Mouse (Mus musculus): ENCODE measurements at regions not wholly inside any gene's neighbourhood (a gene's known extent, or its start where the extent isn't known, plus 50 kb on each side); places are given as distances from the start of the nearest gene placed in this dataset.

DNA sequence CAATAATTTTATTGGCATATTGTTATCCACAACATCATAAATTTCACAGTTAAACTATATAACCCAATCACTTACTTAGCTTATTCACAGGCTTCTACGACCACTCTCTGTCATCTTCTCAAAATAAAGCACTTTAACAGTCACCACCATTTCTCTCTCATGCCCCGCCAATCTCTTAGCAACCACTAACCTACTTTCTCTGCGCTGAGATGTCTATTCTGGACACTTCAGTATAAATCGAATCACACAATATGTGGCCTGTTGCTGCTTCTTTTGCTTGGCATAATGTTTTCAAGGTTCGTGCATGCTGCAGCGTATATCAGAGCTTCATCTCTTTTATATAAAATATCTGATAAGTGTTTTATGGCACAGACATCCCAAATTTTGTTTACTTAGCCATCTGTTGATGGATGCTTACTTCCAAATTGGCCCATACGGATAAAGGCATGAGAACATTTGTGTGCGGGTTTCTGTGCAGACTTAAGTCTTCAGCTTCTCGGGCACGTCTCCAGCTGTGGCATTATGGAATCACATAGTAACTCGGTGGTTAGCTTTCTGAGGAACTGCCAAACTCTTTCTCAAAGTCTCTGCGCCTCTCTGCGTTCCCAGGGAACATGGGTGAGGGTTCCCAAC lies 137.7 kb downstream of the Irs2 start:
- no peaks in the 10 kb centered on the region for H3K9me3 ChIP-seq (ENCODE audit: control insufficient read depth, low read depth, low read length)
- 84% methylated on average over 13 of the region's 13 CpGs for WGBS
- H3K9ac ChIP-seq (replicated peaks; ENCODE audit: low read depth, low read length), result no peak overlapping the region
- no peak overlapping the region for H3K4me2 ChIP-seq (replicated peaks; ENCODE audit: low read depth, low read length)
- no peak for ATAC-seq (ENCODE audit: insufficient number of reproducible peaks, insufficient read depth, low FRiP score, low read depth)
- no peak overlapping the region for H3K4me3 ChIP-seq (ENCODE audit: low read depth, low read length)
- H3K27ac ChIP-seq (ENCODE audit: low read length), result no peak overlapping the region
- peaks cover 9% of the 10 kb centered on the region; the same call in 1 of the 2 replicates for H3K4me1 ChIP-seq (ENCODE audit: control insufficient read depth, insufficient read depth, low read length)
- no peaks in the 10 kb centered on the region for H3K36me3 ChIP-seq (ENCODE audit: control insufficient read depth, insufficient read depth, low read length)
- H3K27me3 ChIP-seq (ENCODE audit: control insufficient read depth, insufficient read depth, low read length), result 0 out of 2 replicates have a peak, but pooled peaks cover 3% of the 10 kb centered on the region

DNA sequence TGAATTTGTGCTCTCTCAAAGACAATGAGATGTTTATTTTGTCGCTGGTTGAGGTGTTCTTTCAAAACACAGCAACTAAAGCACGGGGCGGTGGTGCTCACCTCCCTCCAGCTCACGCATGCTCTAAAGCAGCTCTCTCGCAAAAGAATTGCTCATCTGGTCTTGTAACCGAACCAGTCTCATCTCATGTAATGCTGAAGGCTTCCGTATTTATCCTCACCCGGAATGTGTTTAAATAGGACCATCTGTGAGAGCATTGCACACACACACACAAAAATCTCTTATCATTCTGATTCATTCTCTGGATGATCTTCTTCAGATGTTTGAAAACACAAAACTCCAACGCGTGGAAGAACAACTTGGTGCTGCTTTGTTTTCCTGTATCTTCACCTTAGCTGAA lies 138.4 kb downstream of the Irs2 start:
- Histone ChIP-seq H3K9ac (replicated peaks; ENCODE audit: low read depth, low read length) (no peak overlapping the region), H3K27ac (ENCODE audit: low read length) (no peak overlapping the region), H3K4me2 (replicated peaks; ENCODE audit: low read depth, low read length) (no peak overlapping the region), H3K4me3 (ENCODE audit: low read depth, low read length) (no peak overlapping the region), H3K27me3 (ENCODE audit: control insufficient read depth, insufficient read depth, low read length) (0 out of 2 replicates have a peak, but pooled peaks cover 3% of the 10 kb centered on the region), H3K36me3 (ENCODE audit: control insufficient read depth, insufficient read depth, low read length) (no peaks in the 10 kb centered on the region), H3K9me3 (ENCODE audit: control insufficient read depth, low read depth, low read length) (no peaks in the 10 kb centered on the region), H3K4me1 (ENCODE audit: control insufficient read depth, insufficient read depth, low read length) (peaks cover 12% of the 10 kb centered on the region; the same call in 1 of the 2 replicates)
- WGBS, result 65% methylated on average over 10 of the region's 10 CpGs
- ATAC-seq (ENCODE audit: insufficient number of reproducible peaks, insufficient read depth, low FRiP score, low read depth), result no peak

DNA sequence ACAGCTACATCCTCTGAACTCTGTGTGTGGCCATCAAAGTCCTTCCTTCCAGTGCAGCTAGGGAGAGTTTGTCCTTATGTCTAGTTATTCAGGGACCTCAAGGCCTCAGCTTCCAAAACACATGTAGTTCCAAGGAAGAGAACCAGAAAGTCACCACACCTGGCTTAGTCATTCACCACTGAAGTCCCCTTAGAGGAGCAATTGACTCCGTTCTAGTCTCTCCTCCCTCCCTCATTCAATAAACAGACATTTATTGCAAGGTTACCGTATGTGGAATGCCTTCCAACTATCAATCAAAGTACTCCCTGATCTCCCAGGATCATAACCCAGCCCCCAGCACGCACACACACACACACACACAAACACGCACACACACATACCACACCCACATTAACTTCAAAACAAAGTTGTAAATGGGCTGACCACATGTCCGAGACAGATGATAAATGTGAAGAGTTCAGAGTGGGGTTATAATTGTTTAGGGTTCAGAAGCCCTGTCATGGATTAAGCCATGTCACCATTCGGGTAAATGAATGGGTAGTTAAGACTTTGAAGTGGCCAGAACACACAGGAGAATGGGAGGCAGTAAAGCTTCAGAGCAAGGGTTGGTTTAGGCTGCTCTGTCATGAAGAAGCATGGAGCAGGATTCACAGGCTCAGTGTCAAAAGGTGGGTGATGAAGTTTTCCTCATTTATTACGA lies 141.4 kb downstream of the Irs2 start:
- Histone ChIP-seq H3K9me3 (ENCODE audit: control insufficient read depth, low read depth, low read length) (no peaks in the 10 kb centered on the region), H3K27ac (ENCODE audit: low read length) (no peak overlapping the region), H3K9ac (replicated peaks; ENCODE audit: low read depth, low read length) (no peak overlapping the region), H3K27me3 (ENCODE audit: control insufficient read depth, insufficient read depth, low read length) (no peaks in the 10 kb centered on the region), H3K4me2 (replicated peaks; ENCODE audit: low read depth, low read length) (no peak overlapping the region), H3K36me3 (ENCODE audit: control insufficient read depth, insufficient read depth, low read length) (no peaks in the 10 kb centered on the region), H3K4me3 (ENCODE audit: low read depth, low read length) (no peak overlapping the region), H3K4me1 (ENCODE audit: control insufficient read depth, insufficient read depth, low read length) (peaks cover 12% of the 10 kb centered on the region; the same call in 1 of the 2 replicates)
- WGBS, result 18% methylated on average over 7 of the region's 7 CpGs
- no peak for ATAC-seq (ENCODE audit: insufficient number of reproducible peaks, insufficient read depth, low FRiP score, low read depth)

DNA sequence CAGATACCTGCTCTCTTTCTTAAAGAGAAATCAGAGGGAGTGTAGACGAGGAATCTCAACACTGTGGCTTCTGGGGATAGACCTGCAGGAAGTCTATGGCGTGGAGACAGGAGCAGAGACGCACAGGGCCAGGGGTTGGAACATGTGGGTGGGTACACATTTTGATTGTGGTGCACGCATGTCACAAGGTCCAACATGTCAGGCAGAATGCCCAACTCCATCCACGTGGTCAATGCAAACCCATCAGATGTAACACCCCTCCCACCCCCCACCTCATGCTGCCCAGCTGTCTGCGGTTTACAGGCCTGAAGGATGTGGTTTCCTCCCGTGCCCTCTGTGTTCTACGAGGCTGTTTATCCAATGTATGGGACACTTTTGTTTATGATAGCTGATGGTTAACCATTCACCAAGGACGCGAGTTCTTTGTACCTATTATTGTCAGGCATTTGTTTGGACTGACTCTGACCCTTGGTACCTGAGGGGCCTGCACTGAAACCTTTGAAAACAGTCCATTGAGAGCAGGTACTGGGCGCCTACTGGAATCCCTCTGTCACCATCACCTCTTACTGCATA lies 142.2 kb downstream of the Irs2 start:
- 43% methylated on average over 11 of the region's 11 CpGs for WGBS
- Histone ChIP-seq H3K4me1 (ENCODE audit: control insufficient read depth, insufficient read depth, low read length) (peaks cover 12% of the 10 kb centered on the region; the same call in 1 of the 2 replicates), H3K36me3 (ENCODE audit: control insufficient read depth, insufficient read depth, low read length) (no peaks in the 10 kb centered on the region), H3K9ac (replicated peaks; ENCODE audit: low read depth, low read length) (no peak overlapping the region), H3K27ac (ENCODE audit: low read length) (no peak overlapping the region), H3K27me3 (ENCODE audit: control insufficient read depth, insufficient read depth, low read length) (no peaks in the 10 kb centered on the region), H3K4me2 (replicated peaks; ENCODE audit: low read depth, low read length) (no peak overlapping the region), H3K4me3 (ENCODE audit: low read depth, low read length) (no peak overlapping the region), H3K9me3 (ENCODE audit: control insufficient read depth, low read depth, low read length) (no peaks in the 10 kb centered on the region)
- ATAC-seq (ENCODE audit: insufficient number of reproducible peaks, insufficient read depth, low FRiP score, low read depth), result no peak

- Histone ChIP-seq H3K27me3 (ENCODE audit: control insufficient read depth, insufficient read depth, low read length) (no peaks in the 10 kb centered on the region), H3K9me3 (ENCODE audit: control insufficient read depth, low read depth, low read length) (no peaks in the 10 kb centered on the region), H3K4me1 (ENCODE audit: control insufficient read depth, insufficient read depth, low read length) (peaks cover 12% of the 10 kb centered on the region; the same call in 1 of the 2 replicates), H3K4me2 (replicated peaks; ENCODE audit: low read depth, low read length) (no peak overlapping the region), H3K27ac (ENCODE audit: low read length) (no peak overlapping the region), H3K4me3 (ENCODE audit: low read depth, low read length) (no peak overlapping the region), H3K36me3 (ENCODE audit: control insufficient read depth, insufficient read depth, low read length) (no peaks in the 10 kb centered on the region), H3K9ac (replicated peaks; ENCODE audit: low read depth, low read length) (no peak overlapping the region)
- no peak for ATAC-seq (ENCODE audit: insufficient number of reproducible peaks, insufficient read depth, low FRiP score, low read depth)
- 30% methylated on average over 8 of the region's 8 CpGs for WGBS
Measured at GRCm38 (mm10) chr8:10865415-10865821, 142.8 kb downstream of the Irs2 start.

GRCm38 (mm10) chr8:10862442-10862841 lies 145.8 kb downstream of the Irs2 start:
- no peak overlapping the region for H3K27ac ChIP-seq (ENCODE audit: low read length)

GRCm38 (mm10) chr8:10860810-10861209 lies 147.4 kb downstream of the Irs2 start:
- Histone ChIP-seq H3K4me1 (ENCODE audit: control insufficient read depth, insufficient read depth, low read length) (0 out of 2 replicates have a peak, but pooled peaks cover 6% of the 10 kb centered on the region), H3K9me3 (ENCODE audit: control insufficient read depth, low read depth, low read length) (no peaks in the 10 kb centered on the region), H3K4me3 (ENCODE audit: low read depth, low read length) (no peak overlapping the region), H3K36me3 (ENCODE audit: control insufficient read depth, insufficient read depth, low read length) (no peaks in the 10 kb centered on the region), H3K27me3 (ENCODE audit: control insufficient read depth, insufficient read depth, low read length) (no peaks in the 10 kb centered on the region), H3K4me2 (replicated peaks; ENCODE audit: low read depth, low read length) (no peak overlapping the region), H3K27ac (ENCODE audit: low read length) (no peak overlapping the region), H3K9ac (replicated peaks; ENCODE audit: low read depth, low read length) (no peak overlapping the region)
- ATAC-seq (ENCODE audit: insufficient number of reproducible peaks, insufficient read depth, low FRiP score, low read depth), result no peak
- 72% methylated on average over 4 of the region's 4 CpGs for WGBS

More at GRCm38 (mm10) chr8:10862442-10862841, 145.8 kb downstream of the Irs2 start:
- H3K9me3 ChIP-seq (ENCODE audit: control insufficient read depth, low read depth, low read length), result no peaks in the 10 kb centered on the region
- no peak for ATAC-seq (ENCODE audit: insufficient number of reproducible peaks, insufficient read depth, low FRiP score, low read depth)
- H3K4me1 ChIP-seq (ENCODE audit: control insufficient read depth, insufficient read depth, low read length), result peaks cover 12% of the 10 kb centered on the region; the same call in 1 of the 2 replicates
- no peaks in the 10 kb centered on the region for H3K27me3 ChIP-seq (ENCODE audit: control insufficient read depth, insufficient read depth, low read length)
- WGBS, result 75% methylated on average over 13 of the region's 13 CpGs
- no peak overlapping the region for H3K4me3 ChIP-seq (ENCODE audit: low read depth, low read length)
- no peaks in the 10 kb centered on the region for H3K36me3 ChIP-seq (ENCODE audit: control insufficient read depth, insufficient read depth, low read length)
- no peak overlapping the region for H3K4me2 ChIP-seq (replicated peaks; ENCODE audit: low read depth, low read length)
- H3K9ac ChIP-seq (replicated peaks; ENCODE audit: low read depth, low read length), result no peak overlapping the region

GRCm38 (mm10) chr8:10857874-10858273 lies 150.4 kb downstream of the Irs2 start:
- no peaks in the 10 kb centered on the region for H3K27me3 ChIP-seq (ENCODE audit: control insufficient read depth, insufficient read depth, low read length)
- no peak overlapping the region for H3K27ac ChIP-seq (ENCODE audit: low read length)
- H3K9ac ChIP-seq (replicated peaks; ENCODE audit: low read depth, low read length), result no peak overlapping the region
- no peaks in the 10 kb centered on the region for H3K36me3 ChIP-seq (ENCODE audit: control insufficient read depth, insufficient read depth, low read length)
- no peak overlapping the region for H3K4me2 ChIP-seq (replicated peaks; ENCODE audit: low read depth, low read length)
- no peaks in the 10 kb centered on the region for H3K9me3 ChIP-seq (ENCODE audit: control insufficient read depth, low read depth, low read length)
- 87% methylated on average over 3 of the region's 3 CpGs for WGBS
- H3K4me1 ChIP-seq (ENCODE audit: control insufficient read depth, insufficient read depth, low read length), result no peaks in the 10 kb centered on the region
- ATAC-seq (ENCODE audit: insufficient number of reproducible peaks, insufficient read depth, low FRiP score, low read depth), result no peak
- H3K4me3 ChIP-seq (ENCODE audit: low read depth, low read length), result no peak overlapping the region

Measured in stomach, embryonic 14.5 days (tissue).